In the genomic region with DNA sequence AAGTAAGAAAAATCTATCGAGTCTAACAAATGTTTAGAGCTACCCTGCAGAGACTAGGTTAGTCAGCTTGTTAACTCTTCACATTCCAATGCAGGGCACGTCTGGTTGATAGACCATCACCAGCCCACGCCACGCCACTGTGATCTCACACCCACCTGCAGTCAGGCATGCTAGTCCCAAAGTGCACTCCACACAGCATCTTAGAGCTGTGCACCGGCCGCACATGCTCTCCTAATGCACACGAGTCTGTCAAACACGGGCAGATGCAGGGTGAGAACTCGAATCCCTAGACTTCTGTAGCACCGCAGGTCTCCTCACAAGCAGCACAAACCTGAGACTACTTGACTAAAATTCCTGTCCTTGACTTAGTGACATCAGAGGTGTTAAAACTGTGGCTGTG, we compare ENCODE assay signal across 16 mouse cellular contexts. TPM values are rescaled to one million over a fixed set of nuclear protein-coding genes. Genes with fewer than 3 reads are reported as not detected.
DNase-seq lines count a peak whose midpoint lies in the region; ATAC-seq and TF ChIP-seq lines count a peak whose summit lies in the region.
"Had no signal": no experiment of that assay in that cellular context is flagged by ENCODE, and none has a peak within 500 bp of the region (broad histone marks: within the 10 kb centered on the region; RNA-seq: fewer than 3 reads in every experiment).

No protein-coding gene starts in this region.

- no peak for ATAC-seq in liver, embryonic 14.5 days (ENCODE audit: insufficient read depth)
- ATAC-seq: forebrain, embryonic 14.5 days; midbrain, embryonic 16.5 days had no signal

- TF ChIP-seq RAD21 in MEL (IDR thresholded peaks at IDR 0.05; ENCODE audit: low read depth, low read length) = no peak

- H3K9me3 ChIP-seq in ES-Bruce4 (replicated peaks; ENCODE audit: control insufficient read depth, insufficient read depth, low read length, poor library complexity, severe bottlenecking) = no peaks in the 10 kb centered on the region
- H3K9me3 ChIP-seq in MEL (replicated peaks; ENCODE audit: insufficient read depth, low read length) = no peaks in the 10 kb centered on the region
- no peaks in the 10 kb centered on the region for H3K9me3 ChIP-seq in liver, embryonic 14.5 days (ENCODE audit: control insufficient read depth, low read length)
- H3K9me3 ChIP-seq: heart, embryonic 10.5 days; lung, embryonic 15.5 days had no signal

- 74% methylated on average over 10 of the region's 10 CpGs for WGBS in liver, embryonic 14.5 days (ENCODE audit: insufficient replicate concordance)

- no peak for TF ChIP-seq POLR2A in ES-Bruce4 (IDR thresholded peaks at IDR 0.05; ENCODE audit: insufficient read depth, low read length)
- TF ChIP-seq POLR2A in MEL (IDR thresholded peaks at IDR 0.05; ENCODE audit: control insufficient read depth in 1 of 2, insufficient read depth in 1 of 2, low read depth in 1 of 2, low read length in 2 of 2, poor library complexity in 1 of 2) = no peak; a peak in 1 of 4 replicates

- H3K9ac ChIP-seq in ES-Bruce4 (ENCODE audit: low read depth, poor library complexity, severe bottlenecking) (peak overlapping the region; percentile 85), MEL (ENCODE audit: control insufficient read depth, low read depth, low read length, poor library complexity, severe bottlenecking) (peak overlapping the region; percentile 78)
- peak overlapping the region; percentile 91 for H3K9ac ChIP-seq in liver, embryonic 14.5 days (replicated peaks)
- H3K9ac ChIP-seq: lung, embryonic 15.5 days had no signal

- H3K4me3 ChIP-seq in ES-Bruce4 (ENCODE audit: low read depth, low read length) (peak overlapping the region; percentile 20; the same call in 1 of the 2 replicates), MEL (ENCODE audit: control insufficient read depth in 1 of 2, insufficient read depth in 1 of 2, low read depth in 2 of 2, low read length in 2 of 2) (peak overlapping the region; percentile 53 to 72)
- H3K4me3 ChIP-seq in liver, embryonic 14.5 days (ENCODE audit: insufficient read depth in 1 of 2, low read depth in 2 of 2, low read length in 2 of 2) = peak overlapping the region; percentile 65 to 70
- H3K4me3 ChIP-seq: heart, embryonic 10.5 days; lung, embryonic 15.5 days had no signal

- 0 out of 2 replicates have a peak, but pooled peaks cover 2% of the 10 kb centered on the region for H3K36me3 ChIP-seq in ES-Bruce4 (ENCODE audit: control insufficient read depth, insufficient read depth, low read length, poor library complexity, severe bottlenecking)
- peaks cover 4 to 20% of the 10 kb centered on the region in 2 experiments for H3K36me3 ChIP-seq in MEL (ENCODE audit: control insufficient read depth in 1 of 2, insufficient read depth in 2 of 2, low read length in 2 of 2)
- H3K36me3 ChIP-seq in liver, embryonic 14.5 days (replicated peaks; ENCODE audit: control insufficient read depth, insufficient read depth, low read depth) = no peaks in the 10 kb centered on the region; the same call in 1 of the 2 replicates
- H3K36me3 ChIP-seq: lung, embryonic 15.5 days had no signal

- TF ChIP-seq CTCF in ES-Bruce4 (IDR thresholded peaks at IDR 0.05; ENCODE audit: low read depth, low read length) (no peak), MEL (IDR thresholded peaks at IDR 0.05 in 2 of 3, conservative IDR thresholded peaks at IDR 0.05 in 1 of 3; ENCODE audit: control insufficient read depth in 1 of 3, insufficient read depth in 1 of 3, low read depth in 2 of 3, low read length in 3 of 3, poor library complexity in 1 of 3, severe bottlenecking in 1 of 3) (no peak)
- no peak for TF ChIP-seq CTCF in liver, embryonic 14.5 days (IDR thresholded peaks at IDR 0.05; ENCODE audit: low read depth)

- no peaks in the 10 kb centered on the region for H3K27me3 ChIP-seq in ES-Bruce4 (ENCODE audit: control insufficient read depth, insufficient read depth, low read length, poor library complexity, severe bottlenecking)
- no peaks in the 10 kb centered on the region for H3K27me3 ChIP-seq in MEL (ENCODE audit: control insufficient read depth in 1 of 2, insufficient read depth in 2 of 2, low read length in 2 of 2)
- no peaks in the 10 kb centered on the region for H3K27me3 ChIP-seq in liver, embryonic 14.5 days (ENCODE audit: control insufficient read depth, insufficient read depth, low read length)
- H3K27me3 ChIP-seq: lung, embryonic 15.5 days had no signal

- H3K79me2 ChIP-seq in MEL (ENCODE audit: control insufficient read depth, insufficient read depth, low read length, poor library complexity) = peaks cover 50% of the 10 kb centered on the region

- TF ChIP-seq EP300 in ES-Bruce4 (IDR thresholded peaks at IDR 0.05; ENCODE audit: insufficient read depth, low read depth, low read length) = no peak
- no peak for TF ChIP-seq EP300 in MEL (IDR thresholded peaks at IDR 0.05; ENCODE audit: low read depth in 1 of 2, low read length in 2 of 2)
- no peak for TF ChIP-seq EP300 in liver, embryonic 14.5 days (IDR thresholded peaks at IDR 0.05; ENCODE audit: low read depth)

- H3K4me2 ChIP-seq in liver, embryonic 14.5 days (ENCODE audit: low read depth) = peak overlapping the region; percentile 87
- H3K4me2 ChIP-seq: lung, embryonic 15.5 days had no signal

- H3K4me1 ChIP-seq in ES-Bruce4 (ENCODE audit: control insufficient read depth, insufficient read depth, low read length) (peaks cover 11% of the 10 kb centered on the region), MEL (ENCODE audit: control insufficient read depth in 1 of 2, insufficient read depth in 2 of 2, low read length in 2 of 2) (peaks cover 3 to 18% of the 10 kb centered on the region in 2 experiments)
- peaks cover 43 to 67% of the 10 kb centered on the region in 2 experiments for H3K4me1 ChIP-seq in liver, embryonic 14.5 days (replicated peaks; ENCODE audit: control insufficient read depth in 2 of 2, insufficient read depth in 2 of 2, low read length in 1 of 2)

- DNase-seq in kidney, adult 9 months = peak; percentile 10
- no peak for DNase-seq in kidney, postnatal 14 days
- peak; percentile 58 for DNase-seq in MEL (ENCODE audit: low read depth, low spot score)
- no peak for DNase-seq in liver, embryonic 14.5 days (ENCODE audit: low read depth in 3 of 3, low spot score in 3 of 3)
- DNase-seq in left cerebral cortex, adult 18-20 months (ENCODE audit: low spot score in 2 of 2) = no peak
- no peak for DNase-seq in spleen, adult 12 weeks (ENCODE audit: low spot score)
- DNase-seq: adrenal gland, postnatal 14 days; cerebellum, adult 8-10 months; gastrocnemius, postnatal 36 days; kidney, adult 18-20 months; thymus, adult 18-20 months had no signal

- peak overlapping the region; percentile 31; the same call in 1 of the 2 replicates for H3K27ac ChIP-seq in ES-Bruce4 (ENCODE audit: insufficient read depth, low read length)
- H3K27ac ChIP-seq in MEL (ENCODE audit: control insufficient read depth, low read depth, low read length) = peak overlapping the region; percentile 99
- peak overlapping the region; percentile 99 for H3K27ac ChIP-seq in liver, embryonic 14.5 days
- H3K27ac ChIP-seq: lung, embryonic 15.5 days had no signal

TF ChIP-seq in MEL, 35 proteins besides CTCF, POLR2A, EP300 and RAD21 (continues in another document):
- TF ChIP-seq TCF12 (IDR thresholded peaks at IDR 0.05; ENCODE audit: low read depth, low read length) (0 out of 2 replicates have a peak, but pooled peaks have one; percentile 25), NELFE (IDR thresholded peaks at IDR 0.05; ENCODE audit: low read depth, low read length) (peak; percentile 35), JUND (IDR thresholded peaks at IDR 0.05; ENCODE audit: low read depth, low read length) (no peak), CHD2 (IDR thresholded peaks at IDR 0.05; ENCODE audit: low read length) (no peak), ZC3H11A (IDR thresholded peaks at IDR 0.05; ENCODE audit: low read depth, low read length) (no peak), SIN3A (IDR thresholded peaks at IDR 0.05; ENCODE audit: low read length) (0 out of 2 replicates have a peak, but pooled peaks have one; percentile 51), ZKSCAN1 (IDR thresholded peaks at IDR 0.05; ENCODE audit: low read depth, low read length) (no peak), ZMIZ1 (IDR thresholded peaks at IDR 0.05; ENCODE audit: low read depth, low read length) (no peak), ZNF384 (IDR thresholded peaks at IDR 0.05; ENCODE audit: low read depth, low read length) (no peak), MAFK (IDR thresholded peaks at IDR 0.05; ENCODE audit: borderline replicate concordance, low read depth, low read length) (no peak), TBP (IDR thresholded peaks at IDR 0.05; ENCODE audit: low read depth, low read length) (peak; percentile 18; the same call in 1 of the 2 replicates), ETS1 (IDR thresholded peaks at IDR 0.05; ENCODE audit: low read depth, low read length) (no peak), POLR2AphosphoS2 (IDR thresholded peaks at IDR 0.05; ENCODE audit: low read length) (no peak), GATA1 (IDR thresholded peaks at IDR 0.05; ENCODE audit: low read depth, low read length) (no peak), BHLHE40 (IDR thresholded peaks at IDR 0.05; ENCODE audit: borderline replicate concordance, low read depth, low read length) (no peak), MXI1 (IDR thresholded peaks at IDR 0.05; ENCODE audit: low read depth, low read length) (peak; percentile 68), UBTF (IDR thresholded peaks at IDR 0.05; ENCODE audit: borderline replicate concordance, insufficient read depth, low read depth, low read length) (no peak), E2F4 (IDR thresholded peaks at IDR 0.05; ENCODE audit: borderline replicate concordance, low read depth, low read length) (no peak), USF2 (IDR thresholded peaks at IDR 0.05; ENCODE audit: borderline replicate concordance in 1 of 2, insufficient read depth in 1 of 2, low read depth in 1 of 2, low read length in 2 of 2) (no peak), POLR2AphosphoS5 (IDR thresholded peaks at IDR 0.05; ENCODE audit: borderline replicate concordance, low read depth, low read length) (no peak), MYC (IDR thresholded peaks at IDR 0.05; ENCODE audit: low read depth, low read length) (peak; percentile 77; the same call in 1 of the 2 replicates), TAL1 (IDR thresholded peaks at IDR 0.05; ENCODE audit: low read length) (no peak), MYB (IDR thresholded peaks at IDR 0.05; ENCODE audit: low read depth, low read length) (no peak), MAX (IDR thresholded peaks at IDR 0.05; ENCODE audit: low read length) (peak; percentile 80), USF1 (IDR thresholded peaks at IDR 0.05; ENCODE audit: low read depth, low read length) (no peak)

RNA-seq across cellular contexts. Expression of gene Tbcel, which starts 47.3 kb away (rescaled TPM):
- polyA plus RNA-seq in ES-Bruce4 (2011; ENCODE audit: insufficient read depth, insufficient read length, low read depth, missing spikeins) (26.3 and 27.1 TPM in 2 replicates), MEL (2012; ENCODE audit: insufficient read depth in 1 of 2, insufficient read length in 2 of 2, low read depth in 1 of 2, low replicate concordance in 2 of 2, missing spikeins in 1 of 2) (10 to 100 TPM; 20.4 to 39.8 TPM)
- total RNA-seq in MEL (2012; rRNA removed) = 13.8 and 15.5 TPM in 2 replicates
- polyA plus RNA-seq in liver, embryonic 14.5 days (2012; rRNA removed) = 16.7 and 19.7 TPM in 2 replicates
- polyA plus RNA-seq in liver, embryonic 14.5 days (2014; fragmentation: Nextera tagmentation; extraction: Ambion mirVana) = 11.3 and 12.1 TPM in 2 replicates
- 10 to 100 TPM; 46.3 to 48.9 TPM for total RNA-seq in left cerebral cortex, adult 18-20 months (2021)

Comparison
In these comparisons a context has a peak if more than half of its experiments do, and no peak if none do; other contexts are left out.
1. DNase-seq: peak in kidney, adult 9 months (single experiment) and MEL (single experiment); none in kidney, postnatal 14 days (single experiment), liver, embryonic 14.5 days (0 of 3), left cerebral cortex, adult 18-20 months (0 of 2) and spleen, adult 12 weeks (single experiment).
2. H3K27ac ChIP-seq: peak in every context shown above with its lines; median percentile 99 in MEL; 99 in liver, embryonic 14.5 days; 31 in ES-Bruce4.
3. Peak in every context shown above with its lines, with median percentiles within 50 percentile points of each other: H3K4me3 ChIP-seq and H3K9ac ChIP-seq.